Mouse (Mus musculus) brain, embryonic 14.5 days (tissue): ENCODE measurements around the gene Cdca4.
"Not testable (repeated sequence)": the region's sequence is repeated elsewhere in the genome, so short reads cannot be mapped to it uniquely, and the experiment has no call there.

Experiments
- CTCF ChIP-seq: fragments of 200-500 bp; IDR thresholded peaks from 2 replicates; pipeline ENCODE4 v1.5.1; 2012; ENCODE audit warnings: inconsistent platforms, mild to moderate bottlenecking, moderate library complexity, borderline replicate concordance; ENCODE audit not compliant: insufficient read depth, insufficient read length; ENCODE audit errors: extremely low read depth
- POLR2A ChIP-seq: fragments of 200-500 bp; IDR thresholded peaks from 2 replicates; pipeline ENCODE4 v1.6.1; 2012; ENCODE audit warnings: mild to moderate bottlenecking, inconsistent platforms, borderline replicate concordance; ENCODE audit not compliant: poor library complexity, insufficient read depth, insufficient read length, severe bottlenecking; ENCODE audit errors: extremely low read depth

GRCm38 (mm10) chr12:112842128-112842527 is 12.9 kb upstream of the Cdca4 start:
- not testable (repeated sequence) for TF ChIP-seq CTCF, POLR2A
